Mouse (Mus musculus): ENCODE results near the gene Olfr530.
A peak's percentile ranks its signal among the peaks of the same experiment; 100 is the strongest.

Gene Olfr530

DNA sequence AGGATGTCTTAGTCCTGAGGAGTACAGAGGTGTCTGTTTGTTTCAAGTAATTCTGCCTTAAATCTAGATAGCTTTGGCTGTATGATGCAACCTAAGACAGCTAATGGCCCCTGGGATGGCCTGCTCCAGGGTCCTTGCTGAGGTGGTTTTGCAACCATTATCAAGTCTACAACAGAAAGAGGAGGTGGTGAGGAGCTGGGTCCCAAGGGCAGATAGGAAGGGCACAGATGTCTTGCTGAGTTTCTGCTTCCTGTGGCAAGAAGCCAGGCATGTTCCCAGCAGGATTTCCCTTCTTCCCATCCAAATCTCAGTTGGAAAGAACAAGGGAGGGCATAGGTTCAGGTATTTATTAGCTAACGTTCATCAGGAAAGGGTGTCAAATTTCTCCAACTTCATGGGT is at the start of gene Olfr530:
Gene Olfr530 (minus strand): TSS at position 101 of the 400 bp plus-strand sequence.
- no peak for DNase-seq

DNA sequence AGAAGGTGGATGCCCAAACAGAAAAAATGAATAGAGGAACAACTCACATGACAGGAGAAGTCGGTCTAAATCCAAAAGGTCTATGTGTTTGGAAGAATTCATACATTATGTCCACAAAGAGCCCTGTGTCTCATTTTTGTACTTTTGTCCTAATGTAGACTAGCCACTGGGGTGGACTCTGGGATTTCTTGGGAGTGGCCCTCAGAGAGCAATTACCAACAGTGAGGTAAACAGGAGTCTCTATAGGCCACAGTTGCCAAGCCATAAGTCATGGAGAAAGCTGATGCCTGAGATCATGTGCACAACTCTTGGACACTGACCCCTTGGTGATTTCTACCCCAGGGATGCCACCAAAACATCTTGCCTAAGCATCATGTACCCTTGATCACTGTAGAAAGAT is 45.4 kb upstream of the Olfr530 start, which contains the start of gene Olfr532:
Gene Olfr532 (minus strand): TSS at position 101 of the 400 bp plus-strand sequence.
- DNase-seq, result no peak

DNA sequence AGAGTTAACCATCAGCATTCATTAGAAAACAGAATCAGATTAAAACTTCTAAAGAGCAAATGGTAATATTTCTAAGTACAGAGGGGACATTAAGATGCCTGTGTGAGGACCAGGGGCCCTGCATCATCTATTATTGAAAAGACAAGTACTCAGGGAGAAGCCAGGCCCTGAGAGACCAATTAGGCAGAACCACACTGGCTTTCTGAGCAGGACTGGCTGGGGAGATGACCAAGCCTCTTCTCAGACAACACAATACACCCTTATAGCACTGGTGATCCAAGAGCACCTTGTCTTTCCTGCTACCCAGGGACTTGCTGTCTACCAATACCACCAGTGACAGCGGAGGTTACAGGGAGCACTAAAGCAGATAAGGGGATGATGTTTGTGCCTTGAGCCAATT is 26.7 kb upstream of the Olfr530 start, which contains the start of gene Olfr531:
Gene Olfr531 (minus strand): TSS at position 101 of the 400 bp plus-strand sequence.
- no peak for DNase-seq

DNA sequence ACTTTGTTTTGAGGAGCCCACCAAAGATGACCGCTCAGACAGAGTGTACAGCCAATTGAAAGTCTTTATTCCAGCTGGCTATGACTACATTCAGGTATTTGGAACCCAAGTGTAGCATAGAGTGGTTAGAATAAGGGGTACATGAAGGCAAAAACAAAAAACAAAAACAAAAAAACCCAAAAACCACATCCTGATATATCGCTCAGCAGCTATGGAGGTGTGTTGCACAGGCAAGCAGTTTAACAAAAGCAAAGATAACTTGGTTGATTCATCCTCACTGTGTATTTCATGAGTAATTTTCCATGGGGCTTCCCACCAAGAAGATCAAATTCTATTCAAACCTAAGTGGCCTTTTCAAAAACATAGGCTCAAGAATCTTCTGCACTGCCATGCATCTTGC is 780 bp upstream of the Olfr530 start:
- no peak for DNase-seq

DNA sequence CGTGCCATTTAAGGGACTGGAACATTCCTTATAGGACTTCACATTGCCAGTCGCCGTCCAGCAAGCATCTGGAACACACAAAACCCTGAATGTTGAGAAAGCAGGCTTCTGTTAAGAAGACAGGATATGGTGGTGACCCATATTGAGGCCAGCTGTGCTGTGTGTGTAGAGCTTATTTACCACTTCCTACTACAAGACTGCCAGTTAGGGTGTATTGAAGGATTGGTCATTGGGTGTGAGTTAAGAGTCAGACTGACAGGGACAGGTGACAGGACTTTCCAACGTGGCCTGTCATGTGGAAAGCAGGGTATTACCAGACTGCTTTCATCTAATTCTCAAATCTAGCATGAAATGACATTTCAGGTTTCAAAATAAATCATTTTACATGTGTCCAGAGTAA is 1.8 kb downstream of the Olfr530 start:
- DNase-seq, result peak; percentile 35

DNA sequence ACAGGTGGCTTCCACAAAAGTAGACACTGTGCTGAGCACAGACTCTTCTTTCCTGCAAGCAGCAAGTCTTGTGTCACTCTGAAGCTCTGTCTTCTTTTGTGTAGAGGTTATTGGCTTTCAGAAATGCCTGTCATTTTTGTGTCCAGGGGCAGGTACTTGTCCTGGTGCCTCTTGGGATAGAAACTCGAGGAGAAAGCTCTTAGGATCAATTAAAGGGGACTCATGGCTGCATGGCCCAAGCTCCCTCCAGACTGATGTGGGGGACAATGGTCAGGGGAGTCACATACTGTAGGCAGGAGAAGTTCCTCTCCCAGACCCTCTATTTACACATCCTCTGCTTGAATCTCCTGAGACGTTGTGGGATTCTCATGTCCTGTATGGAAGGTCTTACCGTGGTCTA is 14.6 kb downstream of the Olfr530 start, which contains the start of gene Olfr60:
Gene Olfr60 (minus strand): TSS at position 101 of the 400 bp plus-strand sequence.
- no peak for DNase-seq

DNA sequence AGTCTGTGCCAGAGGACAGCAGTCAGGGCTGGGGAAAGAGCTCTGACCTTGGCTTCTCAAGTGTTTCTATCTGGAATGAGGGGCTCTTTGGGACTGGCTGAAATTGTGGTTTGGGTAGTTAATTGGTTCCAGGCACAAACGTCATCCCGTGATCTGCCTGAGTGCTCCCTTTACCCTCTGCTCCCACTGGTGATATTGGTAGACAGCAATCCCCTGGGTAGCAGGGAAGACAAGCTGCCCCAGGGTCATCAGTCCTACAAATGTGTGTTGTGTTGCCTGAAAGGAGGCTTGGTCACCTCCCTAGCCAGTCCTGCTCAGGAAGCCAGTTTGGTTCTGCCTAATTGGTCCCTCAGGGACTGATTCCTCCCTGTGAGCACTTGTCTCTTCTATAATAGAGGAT is 42.4 kb downstream of the Olfr530 start, which contains the start of gene Olfr527:
Gene Olfr527 (plus strand): TSS at position 301 of the 400 bp plus-strand sequence.
- no peak for DNase-seq

DNA sequence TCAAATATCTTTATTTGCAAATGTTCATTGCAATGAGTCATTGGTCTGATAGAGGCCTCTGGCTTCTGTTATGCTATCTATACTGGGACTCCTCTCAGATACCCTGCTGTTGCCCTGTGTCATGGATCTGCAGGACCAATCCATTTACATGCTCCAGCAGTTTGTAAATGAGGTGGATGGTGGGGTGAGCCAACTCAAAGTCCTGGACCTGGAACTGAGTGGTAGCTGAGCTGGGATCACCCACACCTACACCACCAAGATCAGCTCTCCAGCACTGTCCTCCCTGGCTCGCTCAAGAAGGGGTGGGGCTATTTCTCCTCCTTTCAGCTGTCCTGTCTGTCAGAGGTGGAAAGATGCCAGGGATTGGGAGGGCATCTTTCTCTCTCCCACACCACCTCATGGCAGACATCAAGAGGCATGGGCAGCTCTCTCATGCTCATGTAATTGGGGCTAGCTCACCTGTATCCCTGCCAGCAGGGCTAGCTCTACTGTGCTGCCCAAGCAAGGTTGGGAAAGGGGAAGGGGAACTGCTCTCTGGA is 46.3 kb downstream of the Olfr530 start:
- DNase-seq, result no peak

All from thymus, postnatal 14 days (tissue).